Mouse (Mus musculus) small intestine, adult 2 months (tissue): ENCODE measurements around the gene Dimt1. TPM values are rescaled to one million over a fixed set of nuclear protein-coding genes. Genes with fewer than 3 reads are reported as not detected.

Source experiments
- H3K27ac ChIP-seq: fragments of 200-500 bp; 2 replicates; pipeline ENCODE4 v1.5.1; 2012; ENCODE audit warnings: low read depth, low read length, control low read depth, inconsistent platforms; ENCODE audit not compliant: insufficient read depth
- H3K27me3 ChIP-seq: fragments of 200-500 bp; 2 replicates; pipeline ENCODE4 v1.6.1; 2012; ENCODE audit warnings: mild to moderate bottlenecking, moderate library complexity, low read length, inconsistent platforms; ENCODE audit not compliant: control insufficient read depth, insufficient read depth
- H3K36me3 ChIP-seq: fragments of 200-500 bp; 2 replicates; pipeline ENCODE4 v1.6.1; 2012; ENCODE audit warnings: mild to moderate bottlenecking, low read length, control low read depth, inconsistent platforms; ENCODE audit not compliant: control insufficient read depth, insufficient read depth
- H3K4me1 ChIP-seq: fragments of 200-500 bp; 2 replicates; pipeline ENCODE4 v1.6.1; 2012; ENCODE audit warnings: low read length, inconsistent platforms, mixed read lengths; ENCODE audit not compliant: control insufficient read depth, insufficient read depth, insufficient read length
- H3K4me3 ChIP-seq: fragments of 200-500 bp; 2 replicates; pipeline ENCODE4 v1.5.1; 2012; ENCODE audit warnings: low read depth, mild to moderate bottlenecking, control low read depth, inconsistent platforms, low read length, moderate library complexity
- CTCF ChIP-seq: fragments of 200-500 bp; IDR thresholded peaks from 2 replicates; pipeline ENCODE4 v1.5.1; 2012; ENCODE audit warnings: low read depth, mild to moderate bottlenecking, control low read depth, inconsistent platforms, low read length, moderate library complexity, mixed read lengths; ENCODE audit not compliant: insufficient replicate concordance, insufficient read length; ENCODE audit errors: extremely low read depth
- POLR2A ChIP-seq: fragments of 200-500 bp; IDR thresholded peaks from 2 replicates; pipeline ENCODE4 v1.6.1; 2012; ENCODE audit warnings: low read depth, mild to moderate bottlenecking, control low read depth, inconsistent platforms, low read length, moderate library complexity
- WGBS: fragments of 180-500 bp; shearing (Covaris S2); methylation state at CpG from one replicate; pipeline ENCODE4 v1.1.7; 2018; 5-methylcytosine and 5-hydroxymethylcytosine counted together
- polyA plus RNA-seq: library from polyadenylated mRNA; depleted of rRNA; stranded (reverse); fragments of >200 nt; gene quantifications from 2 replicates; pipeline ENCODE4 v1.2.3, GENCODE M21; 2012

Gene Dimt1
- polyA plus RNA-seq, 1 experiment, result 0.46 TPM

GRCm38 (mm10) chr13:106941211-106941976, 5.5 kb upstream of the Dimt1 start:
- Histone ChIP-seq H3K4me3 (no peak overlapping the region), H3K27ac (no peak overlapping the region), H3K36me3 (no peaks in the 10 kb centered on the region), H3K4me1 (no peaks in the 10 kb centered on the region), H3K27me3 (no peaks in the 10 kb centered on the region)
- WGBS, result 38% methylated on average over 7 of the region's 7 CpGs
- TF ChIP-seq CTCF, result no peak
- no peak for TF ChIP-seq POLR2A

- no peak for TF ChIP-seq CTCF
- TF ChIP-seq POLR2A, result no peak
- H3K36me3 ChIP-seq, result no peaks in the 10 kb centered on the region
- H3K4me1 ChIP-seq, result peaks cover 2% of the 10 kb centered on the region; the same call in 1 of the 2 replicates
- no peaks in the 10 kb centered on the region for H3K27me3 ChIP-seq
- H3K27ac ChIP-seq, result no peak overlapping the region
- no peak overlapping the region for H3K4me3 ChIP-seq
- 86% methylated on average over 1 of the region's 1 CpGs for WGBS
Measured at GRCm38 (mm10) chr13:106942721-106943120, 4.2 kb upstream of the Dimt1 start.

- Histone ChIP-seq H3K27me3 (no peaks in the 10 kb centered on the region), H3K27ac (no peak overlapping the region), H3K4me1 (peaks cover 5% of the 10 kb centered on the region; the same call in 1 of the 2 replicates), H3K36me3 (no peaks in the 10 kb centered on the region; the same call in 1 of the 2 replicates), H3K4me3 (no peak overlapping the region)
- WGBS, result 77% methylated on average over 9 of the region's 9 CpGs
- TF ChIP-seq CTCF (no peak), POLR2A (no peak)
Measured at GRCm38 (mm10) chr13:106945518-106945917, 1.4 kb upstream of the Dimt1 start.

- no peak overlapping the region for H3K27ac ChIP-seq
- TF ChIP-seq CTCF (no peak), POLR2A (no peak)
- H3K4me3 ChIP-seq, result peak overlapping the region; percentile 71
- WGBS, result 2% methylated on average over 6 of the region's 6 CpGs
- peaks cover 5% of the 10 kb centered on the region; the same call in 1 of the 2 replicates for H3K4me1 ChIP-seq
- H3K36me3 ChIP-seq, result peaks cover 11% of the 10 kb centered on the region; the same call in 1 of the 2 replicates
- H3K27me3 ChIP-seq, result no peaks in the 10 kb centered on the region
Measured at GRCm38 (mm10) chr13:106947583-106947982, 656 bp downstream of the Dimt1 start.

- 93% methylated on average over 3 of the region's 3 CpGs for WGBS
- H3K4me1 ChIP-seq, result no peaks in the 10 kb centered on the region
- TF ChIP-seq CTCF, result no peak
- no peak for TF ChIP-seq POLR2A
Measured at GRCm38 (mm10) chr13:106954880-106955279, 8.0 kb downstream of the Dimt1 start.

GRCm38 (mm10) chr13:106957554-106957953, 10.6 kb downstream of the Dimt1 start:
- no peak overlapping the region for H3K27ac ChIP-seq
- H3K4me3 ChIP-seq, result no peak overlapping the region
- H3K4me1 ChIP-seq, result no peaks in the 10 kb centered on the region
- peaks cover 37% of the 10 kb centered on the region for H3K36me3 ChIP-seq
- 84% methylated on average over 4 of the region's 4 CpGs for WGBS
- no peaks in the 10 kb centered on the region for H3K27me3 ChIP-seq
- no peak for TF ChIP-seq POLR2A
- no peak for TF ChIP-seq CTCF

More at GRCm38 (mm10) chr13:106954880-106955279, 8.0 kb downstream of the Dimt1 start:
- Histone ChIP-seq H3K4me3 (no peak overlapping the region), H3K36me3 (peaks cover 39% of the 10 kb centered on the region), H3K27ac (no peak overlapping the region), H3K27me3 (no peaks in the 10 kb centered on the region)

- WGBS, result 88% methylated on average over 3 of the region's 3 CpGs
- Histone ChIP-seq H3K4me1 (no peaks in the 10 kb centered on the region), H3K27me3 (no peaks in the 10 kb centered on the region), H3K4me3 (no peak overlapping the region), H3K27ac (no peak overlapping the region), H3K36me3 (peaks cover 38% of the 10 kb centered on the region)
- TF ChIP-seq CTCF (no peak), POLR2A (no peak)
Measured at GRCm38 (mm10) chr13:106958286-106958685, 11.4 kb downstream of the Dimt1 start.

- TF ChIP-seq CTCF (no peak), POLR2A (no peak)
- Histone ChIP-seq H3K36me3 (peaks cover 39% of the 10 kb centered on the region), H3K27ac (no peak overlapping the region), H3K4me3 (no peak overlapping the region), H3K27me3 (no peaks in the 10 kb centered on the region), H3K4me1 (no peaks in the 10 kb centered on the region)
- WGBS, result 84% methylated on average over 3 of the region's 3 CpGs
Measured at GRCm38 (mm10) chr13:106960557-106960956, 13.6 kb downstream of the Dimt1 start.
